Mouse (Mus musculus): Measurements from ENCODE around the gene Axl. TPM values are rescaled to one million over a fixed set of nuclear protein-coding genes. Genes with fewer than 3 reads are reported as not detected.

Gene Axl
- 11.3 and 11.6 TPM in 2 replicates for polyA plus RNA-seq (2012; rRNA removed)

DNA sequence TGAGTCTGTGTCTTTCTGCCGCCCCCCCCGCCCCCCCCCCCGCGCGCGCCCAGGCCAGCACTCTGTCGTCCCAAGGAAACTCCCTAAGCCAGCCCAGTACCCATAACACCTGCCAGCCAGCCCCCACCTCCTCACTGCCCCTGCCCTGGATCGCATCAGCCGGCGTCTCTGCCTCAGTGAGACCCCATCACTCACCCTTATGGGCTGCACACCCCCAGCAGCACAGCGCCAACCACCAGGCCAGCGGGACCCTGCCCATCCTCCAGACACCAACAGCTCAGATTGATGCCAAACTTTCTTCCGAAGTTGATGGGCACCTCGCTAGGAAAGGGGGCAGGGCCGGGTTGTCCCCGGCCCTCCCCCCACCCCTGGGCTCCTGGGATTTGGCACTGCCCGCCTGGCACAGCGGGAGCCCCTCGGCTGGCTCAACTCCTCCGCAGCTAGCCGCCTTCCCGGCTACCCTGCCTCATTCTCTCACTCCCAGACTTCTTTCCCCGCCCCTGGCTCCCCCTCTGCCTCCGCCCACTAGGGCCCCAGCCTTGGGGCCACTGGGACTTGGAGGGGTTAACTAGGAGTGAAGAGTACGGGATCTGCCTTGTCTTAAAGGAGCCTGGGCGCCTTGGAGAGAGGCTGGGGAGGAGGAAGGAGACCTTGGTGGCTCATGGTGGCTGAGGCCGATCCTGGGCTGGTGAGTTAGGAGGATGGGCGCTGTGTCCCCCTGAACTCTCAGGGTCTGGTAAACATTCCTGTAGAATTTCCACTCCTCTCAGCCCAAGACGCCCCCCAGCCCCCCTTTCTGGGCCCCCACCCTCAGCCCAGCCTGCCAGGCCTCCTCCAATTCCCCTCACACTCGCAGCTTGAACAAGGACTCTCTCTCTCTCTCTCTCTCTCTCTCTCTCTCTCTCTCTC is at the start of gene Axl:
TSS of gene Axl (minus strand) at position 486 of the 909 bp plus-strand sequence.

DNA sequence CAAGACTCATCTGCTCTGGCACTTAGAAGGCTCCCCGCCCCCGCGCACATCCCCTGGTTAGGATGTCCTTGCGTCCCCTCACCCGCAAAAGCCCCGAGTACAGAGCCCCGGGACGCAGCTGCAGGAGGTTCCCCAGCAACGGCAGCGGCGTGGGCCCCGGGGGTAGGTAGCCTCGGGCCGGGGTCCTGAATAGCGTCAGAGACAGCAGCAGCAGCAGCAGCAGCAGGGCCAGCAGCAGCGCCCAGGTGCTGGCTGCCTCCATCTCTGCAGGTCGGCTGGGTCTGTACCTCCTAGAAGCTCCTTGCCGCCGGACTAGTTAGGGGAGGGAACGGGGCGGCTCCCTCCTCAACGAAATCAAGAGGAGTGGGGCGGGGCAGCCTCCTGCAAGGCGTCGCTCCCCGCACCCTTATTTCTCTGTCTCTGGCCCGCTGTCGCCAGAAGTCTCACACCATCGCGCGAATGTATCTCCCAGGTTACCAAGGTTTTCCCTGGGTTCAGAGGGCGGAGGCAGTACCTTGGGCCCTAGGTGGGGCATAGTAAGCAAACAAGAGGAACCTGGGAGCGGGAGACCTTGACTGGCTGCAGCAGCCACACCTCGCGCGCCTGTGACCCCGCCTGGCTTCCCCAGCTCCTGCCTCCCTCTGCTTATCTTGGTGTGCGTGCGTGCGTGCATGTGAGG is 27.9 kb upstream of the Axl start, which contains the start of gene Cyp2s1:
TSS of gene Cyp2s1 (minus strand) at position 673 of the 679 bp plus-strand sequence.

DNA sequence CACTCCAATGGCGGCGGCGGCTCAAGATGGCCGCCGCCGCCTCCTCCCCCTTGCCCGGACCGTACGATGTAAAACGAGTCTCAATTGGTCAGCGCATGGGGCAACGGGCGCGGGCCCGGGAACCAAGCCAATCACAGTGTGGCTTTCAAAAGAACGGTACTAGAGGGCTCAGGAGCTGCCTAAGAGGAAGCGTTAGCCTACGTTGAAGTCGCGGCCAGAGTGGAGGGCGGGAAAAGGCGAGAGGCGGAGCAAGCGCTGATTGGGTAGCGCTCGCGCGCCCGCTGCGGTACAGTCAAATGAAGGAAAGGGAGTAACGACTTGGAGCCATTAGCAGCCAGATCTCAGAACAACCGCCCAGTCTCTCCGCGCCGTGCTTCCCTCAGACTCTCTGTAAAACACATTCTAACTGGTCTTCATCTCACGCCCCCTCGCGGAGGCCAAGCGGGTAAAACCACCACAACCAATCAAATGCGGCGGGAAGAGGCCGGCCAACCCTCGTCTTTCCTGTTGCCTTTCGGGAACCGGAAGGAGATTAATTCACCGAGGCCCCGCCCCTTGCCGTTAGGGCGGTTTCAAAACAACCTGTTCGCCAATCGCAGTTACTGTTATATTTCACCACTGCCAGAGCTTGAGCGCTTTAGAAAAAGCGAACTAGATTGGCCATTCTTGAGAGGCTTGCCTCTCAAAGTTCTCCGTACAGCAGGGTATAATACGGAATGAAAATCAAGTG is 33.6 kb downstream of the Axl start, which contains the start of gene Hnrnpul1:
TSS of gene Hnrnpul1 (minus strand) at position 20 of the 730 bp plus-strand sequence.

DNA sequence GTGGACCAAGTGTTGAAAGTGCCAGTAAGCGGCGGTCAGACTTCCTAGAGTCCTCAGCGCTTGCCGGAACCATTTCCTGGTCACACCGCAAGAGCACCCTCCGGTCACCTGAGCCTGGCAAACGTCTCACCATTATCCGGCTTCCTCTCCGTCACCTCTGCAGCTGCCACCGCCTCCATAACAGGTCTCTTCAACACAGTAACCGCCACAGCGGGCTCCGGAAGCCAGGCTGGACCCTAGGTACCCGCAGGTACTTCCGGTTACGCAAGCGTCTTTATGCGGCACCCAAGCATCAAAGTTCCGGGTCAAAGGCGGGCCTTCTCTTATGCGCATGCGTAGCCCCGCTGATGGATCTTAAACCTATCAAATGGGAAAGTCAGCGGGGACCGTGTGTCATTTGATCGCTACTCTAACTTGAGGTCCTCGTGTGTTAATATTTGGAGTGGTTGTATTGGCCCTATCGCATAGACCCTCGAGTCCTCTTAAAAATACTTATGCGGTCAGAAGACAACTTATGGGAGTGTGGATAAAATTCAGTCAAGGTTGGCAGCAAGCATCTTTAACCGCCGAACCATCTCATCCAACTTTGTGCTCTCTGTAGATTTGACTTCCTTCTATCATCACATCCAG is 69.6 kb downstream of the Axl start, which contains the start of gene Ccdc97:
TSS of gene Ccdc97 (minus strand) at position 301 of the 630 bp plus-strand sequence.

Other genes starting within 250 kb of the Axl start
- gene Ceacam2, start 248.8 kb downstream of the Axl start, polyA plus RNA-seq (2012; rRNA removed) = not detected in 2 replicates
- gene Erich4, start 172.8 kb downstream of the Axl start, polyA plus RNA-seq (2012; rRNA removed) = not detected in 2 replicates
- 44.1 and 44.4 TPM in 2 replicates for gene Dmac2, start 169.3 kb downstream of the Axl start, polyA plus RNA-seq (2012; rRNA removed)
- gene B3gnt8, start 162.1 kb downstream of the Axl start, polyA plus RNA-seq (2012; rRNA removed) = 0.56 and 1.0 TPM in 2 replicates
- 50.0 and 52.9 TPM in 2 replicates for gene Bckdha, start 129.7 kb downstream of the Axl start, polyA plus RNA-seq (2012; rRNA removed)
- gene Exosc5, start 129.5 kb downstream of the Axl start, polyA plus RNA-seq (2012; rRNA removed) = 29.8 and 29.9 TPM in 2 replicates
- 56.5 and 65.5 TPM in 2 replicates for gene Tmem91, start 113.5 kb downstream of the Axl start, polyA plus RNA-seq (2012; rRNA removed)
- gene B9d2, start 107.9 kb downstream of the Axl start, polyA plus RNA-seq (2012; rRNA removed) = 49.4 and 49.6 TPM in 2 replicates
- gene Tgfb1, start 101.7 kb downstream of the Axl start, polyA plus RNA-seq (2012; rRNA removed) = 3.3 and 3.9 TPM in 2 replicates
- gene Ccdc97, start 69.6 kb downstream of the Axl start, polyA plus RNA-seq (2012; rRNA removed) = 50.1 and 54.6 TPM in 2 replicates
- gene Hnrnpul1, start 33.9 kb downstream of the Axl start, polyA plus RNA-seq (2012; rRNA removed) = 32.9 and 40.1 TPM in 2 replicates
- gene Cyp2s1, start 28.2 kb upstream of the Axl start, polyA plus RNA-seq (2012; rRNA removed) = 3.7 and 3.8 TPM in 2 replicates
- gene Cyp2b10, start 108.9 kb upstream of the Axl start, polyA plus RNA-seq (2012; rRNA removed) = not detected in 2 replicates